Mouse (Mus musculus) cerebellum, adult 2 months (tissue): Measurements from ENCODE around the gene Ikzf1.

Experiments used
- CTCF ChIP-seq: fragments of 200-500 bp; IDR thresholded peaks from 2 replicates; pipeline ENCODE4 v1.5.1; 2011; ENCODE audit warnings: low read depth, mild to moderate bottlenecking, control low read depth, low read length, moderate library complexity, borderline replicate concordance; ENCODE audit not compliant: insufficient read depth
- POLR2A ChIP-seq: fragments of 200-500 bp; IDR thresholded peaks from 2 replicates; pipeline ENCODE4 v1.6.1; 2011; ENCODE audit warnings: low read length, control low read depth, borderline replicate concordance; ENCODE audit not compliant: insufficient read depth

DNA sequence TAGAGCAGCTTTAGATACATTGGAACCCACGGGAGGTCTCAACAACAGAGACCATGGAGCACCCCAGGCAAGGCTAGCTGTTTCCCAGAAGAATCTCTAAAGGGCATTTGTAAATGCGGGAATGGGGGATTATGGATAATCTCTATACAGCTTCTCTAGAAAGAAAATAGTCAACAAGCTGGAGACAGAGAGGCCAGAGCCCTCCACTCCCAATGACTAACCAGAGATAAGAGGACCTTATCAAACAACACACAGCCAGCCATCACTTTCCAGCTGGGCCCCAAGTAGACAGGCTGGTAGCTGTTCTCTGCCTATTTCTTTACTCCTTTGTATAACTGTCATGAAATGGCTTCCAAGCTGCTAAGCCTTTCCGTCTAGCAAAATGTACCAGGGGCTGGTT is 130.9 kb downstream of the Ikzf1 start:
- TF ChIP-seq CTCF (no peak), POLR2A (no peak)
